Mouse (Mus musculus) thymus, adult 18-20 months (tissue): ENCODE results near the gene Polr3e.
"Not testable (repeated sequence)": the region's sequence is repeated elsewhere in the genome, so short reads cannot be mapped to it uniquely, and the experiment has no call there.

Source experiments
- DNase-seq, 2 experiments: peaks; one replicate each; pipeline ENCODE4 v3.0.0; 2022; ENCODE audit warnings: mixed read lengths in 2 of 2

Polr3e gene

DNA sequence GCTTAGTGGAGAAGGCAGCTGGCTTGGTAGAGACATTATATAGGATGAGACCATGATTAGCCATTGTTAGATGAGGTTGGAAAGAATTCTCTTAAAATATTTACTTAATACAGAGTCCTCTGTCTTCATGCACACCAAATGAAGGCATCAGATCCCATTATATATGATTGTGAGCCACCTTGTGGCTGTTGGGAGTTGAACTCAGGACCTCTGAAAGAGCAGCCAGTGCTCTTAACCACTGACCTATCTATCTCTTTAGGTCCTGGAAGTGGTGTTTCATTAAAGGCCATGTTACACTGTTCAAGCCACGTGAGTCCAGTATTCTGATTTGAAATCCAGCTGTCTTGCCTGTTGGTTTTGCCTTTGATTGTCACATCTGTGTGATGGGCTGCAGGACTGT, 4.2 kb upstream of the Polr3e start:
- DNase-seq: no peak

DNA sequence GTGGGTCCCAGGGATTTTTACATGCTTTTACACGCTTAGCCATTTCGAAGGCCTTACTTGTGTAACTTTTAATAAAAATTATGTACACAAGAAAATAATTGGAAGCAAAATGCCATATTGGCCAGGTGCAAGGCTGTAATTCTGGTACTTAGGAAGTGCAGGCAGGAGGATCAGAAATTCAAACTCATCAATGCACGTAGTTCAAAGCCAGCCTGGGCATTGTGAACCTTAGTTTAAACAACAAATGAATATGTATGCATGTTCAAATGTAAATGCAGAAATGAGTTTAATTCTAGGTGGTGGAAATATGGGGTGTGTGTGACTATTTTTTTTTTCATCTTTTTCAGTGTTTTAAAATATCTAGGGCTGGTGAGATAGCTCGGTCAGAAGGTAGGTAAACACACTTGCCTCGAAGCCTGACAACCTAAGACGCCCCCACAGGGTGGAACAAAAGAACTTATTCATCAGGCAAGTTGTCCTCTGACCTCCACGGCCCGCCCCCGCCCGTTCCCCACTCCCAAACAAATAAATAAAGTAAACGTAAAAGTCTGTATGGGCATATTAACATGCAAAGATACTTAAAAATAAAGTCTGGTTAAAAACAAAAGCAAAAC, 1.2 kb upstream of the Polr3e start:
- DNase-seq: no peak

DNA sequence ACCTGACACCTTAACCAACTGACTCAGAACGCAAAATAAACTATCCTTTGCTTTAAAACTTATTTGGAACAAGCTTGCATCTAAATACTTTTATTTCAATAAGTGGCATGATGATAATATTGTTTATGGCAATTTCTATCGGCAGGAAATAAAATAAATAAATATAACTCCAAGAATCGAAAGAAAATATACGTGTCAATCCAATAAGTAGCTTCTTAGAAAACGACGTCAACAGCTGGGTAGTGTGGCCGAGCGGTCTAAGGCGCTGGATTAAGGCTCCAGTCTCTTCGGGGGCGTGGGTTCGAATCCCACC, 309 bp upstream of the Polr3e start:
- DNase-seq: no peak

DNA sequence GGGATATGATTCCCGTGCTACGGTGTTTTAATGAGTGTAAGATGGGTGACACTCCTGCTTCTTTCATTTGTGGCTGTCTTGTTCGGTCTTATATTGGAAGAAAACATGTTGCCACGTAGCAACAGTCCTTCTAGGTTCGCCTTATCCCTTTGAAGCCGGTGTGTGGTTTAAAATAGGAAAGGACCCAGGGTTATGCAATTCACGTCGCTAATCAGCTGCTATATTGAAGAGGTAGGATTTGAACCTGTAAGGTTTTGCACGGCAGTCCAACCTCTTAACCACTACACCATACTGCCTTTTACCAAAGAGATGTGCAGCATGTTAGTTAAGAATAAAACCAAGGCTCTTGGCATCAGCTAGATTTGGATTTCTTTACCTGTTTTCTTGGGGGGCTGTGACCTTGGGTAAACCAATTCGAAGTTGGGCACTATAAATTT, 1.0 kb downstream of the Polr3e start:
- DNase-seq: peak; percentile 19 to 62

DNA sequence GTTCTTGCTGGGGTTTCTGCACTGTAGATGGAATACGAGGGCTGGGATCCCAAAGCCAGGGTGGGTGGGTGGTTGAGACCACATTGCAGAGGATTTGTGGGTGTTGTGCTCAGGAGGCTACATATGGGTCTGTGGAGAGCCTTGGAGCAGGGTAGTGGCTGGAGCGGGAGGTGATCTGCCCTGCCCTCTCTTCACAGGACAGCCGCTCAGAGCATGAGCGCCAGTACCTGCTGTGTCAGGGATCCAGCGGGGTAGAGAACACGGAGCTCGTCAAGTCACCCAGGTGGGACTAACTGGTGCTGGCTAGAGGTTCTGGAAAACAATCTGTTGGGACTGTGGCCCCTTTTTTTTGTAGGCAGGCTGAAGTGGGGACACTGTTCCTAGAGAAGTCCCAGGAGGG, 15.6 kb downstream of the Polr3e start:
- no peak for DNase-seq

DNA sequence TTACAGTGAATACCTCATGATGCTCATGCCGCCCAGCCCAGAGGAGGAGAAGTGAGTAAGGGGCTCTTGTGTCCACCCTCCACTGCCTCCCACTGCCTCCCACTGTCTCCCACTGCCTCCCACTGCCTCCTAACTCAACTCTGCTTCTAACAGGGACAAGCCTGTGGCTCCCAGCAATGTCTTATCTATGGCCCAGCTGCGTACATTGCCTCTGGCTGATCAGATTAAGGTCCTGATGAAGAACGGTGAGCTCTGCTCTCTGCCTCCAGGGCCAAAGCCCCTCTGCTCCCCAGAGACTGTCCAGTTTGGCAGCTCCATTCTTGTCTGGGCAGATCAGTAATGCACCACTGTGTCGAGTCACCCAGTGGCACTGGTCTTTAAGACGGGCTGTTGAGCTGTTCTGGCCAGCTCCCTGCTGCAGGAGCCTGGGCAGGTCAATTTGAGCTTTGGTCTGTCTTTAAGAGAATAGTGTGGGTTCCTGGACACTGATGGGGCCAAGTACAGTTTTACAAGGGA, 16.2 kb downstream of the Polr3e start:
- DNase-seq: no peak

DNA sequence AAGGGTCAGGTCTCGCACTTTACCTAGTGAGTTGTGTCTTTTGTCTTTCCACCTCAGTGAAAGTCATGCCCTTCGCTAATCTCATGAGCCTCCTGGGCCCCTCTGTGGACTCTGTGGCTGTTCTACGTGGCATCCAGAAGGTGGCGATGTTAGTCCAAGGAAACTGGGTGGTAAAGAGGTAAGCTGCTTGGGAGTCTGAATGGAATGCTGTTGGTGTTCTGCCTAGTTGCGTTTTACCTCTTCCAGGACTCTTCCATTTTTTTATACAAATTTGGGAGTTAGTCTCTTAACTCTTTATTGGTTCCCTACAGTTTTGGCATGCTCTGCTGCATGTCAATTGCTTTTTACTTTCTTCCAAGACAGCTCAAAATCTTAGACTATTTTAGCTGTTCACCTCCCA, 17.2 kb downstream of the Polr3e start:
- DNase-seq: peak in 1 of 2 experiments; percentile 13

DNA sequence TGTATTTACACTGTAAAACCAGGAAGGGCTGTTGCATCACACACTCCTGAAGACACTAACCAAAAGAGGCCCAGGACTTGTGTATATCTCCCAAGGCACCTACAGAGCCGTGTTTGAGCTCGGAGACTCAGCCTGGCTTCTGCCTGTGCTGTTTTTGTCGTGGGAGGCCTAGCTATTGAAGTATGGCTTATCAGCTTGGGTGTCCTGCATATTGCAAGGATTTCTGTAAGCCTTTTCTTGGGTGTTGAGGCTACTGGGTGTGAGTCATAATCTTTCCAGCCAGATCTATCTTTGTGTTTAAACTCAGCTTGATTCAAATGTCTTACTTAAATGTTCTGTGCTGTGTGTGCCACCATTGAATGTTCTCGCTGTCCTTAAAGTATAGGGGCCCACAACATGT, 19.0 kb downstream of the Polr3e start:
- DNase-seq: no peak

DNA sequence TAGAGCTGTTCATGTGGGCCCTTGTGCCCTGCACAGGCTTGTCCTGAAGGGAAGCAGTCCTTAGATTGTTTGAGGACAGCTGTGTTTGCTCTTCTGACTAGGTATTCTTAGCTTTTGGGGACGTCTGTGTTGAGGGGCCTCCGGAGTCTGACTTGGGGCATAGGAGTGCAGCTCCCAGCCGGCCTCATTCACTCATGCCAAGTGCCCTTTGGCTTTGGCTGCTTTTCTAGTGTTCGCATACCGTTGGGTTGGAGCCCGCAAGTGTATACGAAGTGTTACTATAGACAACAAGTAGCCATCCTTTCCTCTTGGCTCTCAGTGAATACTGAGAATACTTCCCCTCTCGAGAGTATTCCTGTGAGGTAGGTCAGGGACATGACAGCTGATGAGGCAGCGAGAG, 20.7 kb downstream of the Polr3e start:
- DNase-seq: no peak

DNA sequence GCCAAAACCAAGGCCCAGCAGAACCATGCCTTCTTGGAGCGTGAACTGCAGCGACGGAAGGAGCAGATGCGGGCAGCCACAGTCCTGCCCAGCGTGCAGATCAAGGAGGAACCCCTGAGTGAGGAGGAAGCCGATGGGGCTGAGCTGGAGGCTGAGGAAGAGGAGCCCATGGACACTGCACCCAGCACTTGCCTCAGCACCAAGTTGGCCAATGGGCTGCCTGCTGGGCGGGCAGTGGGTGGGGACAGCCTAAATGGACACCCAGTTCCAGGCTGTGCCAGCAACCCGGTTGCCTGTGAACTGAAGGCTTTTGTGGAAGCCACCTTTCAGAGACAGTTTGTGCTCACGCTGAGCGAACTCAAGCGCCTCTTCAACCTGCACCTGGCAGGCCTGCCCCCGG, 22.8 kb downstream of the Polr3e start:
- DNase-seq: no peak

DNA sequence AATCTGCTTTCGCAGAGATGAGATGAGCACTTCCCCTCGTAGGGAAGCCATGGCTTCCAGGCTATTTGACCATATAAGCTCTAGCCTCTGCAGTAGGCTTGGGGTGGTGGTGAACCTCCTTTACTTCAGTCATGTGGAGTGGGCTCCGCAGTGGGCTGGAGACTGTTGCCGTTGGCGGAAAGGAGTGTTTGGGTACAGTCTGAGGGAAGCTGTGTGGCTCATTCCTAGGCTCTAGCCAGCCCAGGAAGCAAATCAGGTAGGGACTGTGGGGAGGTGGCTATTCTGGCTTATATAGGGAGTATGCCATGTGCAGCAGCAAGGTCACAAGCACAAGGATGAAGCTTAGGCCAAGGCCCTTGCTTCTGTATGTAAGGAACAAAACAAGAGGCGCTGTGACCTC, 23.7 kb downstream of the Polr3e start:
- DNase-seq: no peak

DNA sequence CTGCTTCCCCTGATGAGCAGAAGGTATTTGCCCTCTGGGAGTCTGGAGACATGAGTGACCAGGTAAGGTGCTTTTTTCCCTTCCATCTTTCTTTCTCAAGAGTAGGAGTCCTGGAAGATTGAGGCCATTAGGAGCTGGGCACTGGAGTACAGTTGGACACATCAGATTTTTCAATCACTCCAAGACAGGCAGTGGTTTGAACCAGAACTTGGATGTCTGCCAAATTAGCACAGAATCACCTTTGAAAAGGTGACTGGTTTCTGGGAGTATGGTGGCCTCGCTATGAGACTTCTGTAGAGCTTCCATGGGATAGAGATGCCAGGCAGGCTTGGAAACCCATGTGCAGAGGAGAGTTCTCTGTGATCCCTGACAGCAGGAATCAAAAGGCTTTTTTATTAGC, 25.0 kb downstream of the Polr3e start:
- DNase-seq: no peak

DNA sequence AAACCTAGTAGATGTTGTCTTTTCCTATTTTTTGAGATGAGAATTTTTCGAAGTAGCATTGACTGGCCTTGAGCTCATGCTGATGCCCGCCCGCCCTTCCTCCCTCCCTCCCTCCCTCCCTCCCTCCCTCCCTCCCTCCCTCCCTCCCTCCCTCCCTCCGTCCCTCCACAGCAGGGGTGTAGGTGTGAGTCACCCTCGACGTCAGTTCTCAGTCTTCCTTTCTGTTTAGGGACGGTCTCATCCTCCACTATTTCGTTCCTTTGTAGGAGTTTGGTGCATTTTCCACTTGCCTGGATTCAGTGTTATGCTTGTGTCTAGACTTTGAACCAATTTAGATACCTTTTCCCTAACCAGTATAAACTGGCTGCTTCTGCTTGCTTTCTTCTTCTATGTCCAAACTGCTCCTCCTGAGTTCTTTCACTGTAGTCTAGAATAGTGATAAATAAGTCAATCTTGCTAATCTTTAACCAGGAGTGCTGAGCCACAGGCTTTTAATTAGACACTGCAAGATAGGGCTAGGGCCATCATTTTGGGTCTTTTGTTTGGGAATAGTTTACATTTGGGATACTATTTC, 26.5 kb downstream of the Polr3e start:
- no peak for DNase-seq

DNA sequence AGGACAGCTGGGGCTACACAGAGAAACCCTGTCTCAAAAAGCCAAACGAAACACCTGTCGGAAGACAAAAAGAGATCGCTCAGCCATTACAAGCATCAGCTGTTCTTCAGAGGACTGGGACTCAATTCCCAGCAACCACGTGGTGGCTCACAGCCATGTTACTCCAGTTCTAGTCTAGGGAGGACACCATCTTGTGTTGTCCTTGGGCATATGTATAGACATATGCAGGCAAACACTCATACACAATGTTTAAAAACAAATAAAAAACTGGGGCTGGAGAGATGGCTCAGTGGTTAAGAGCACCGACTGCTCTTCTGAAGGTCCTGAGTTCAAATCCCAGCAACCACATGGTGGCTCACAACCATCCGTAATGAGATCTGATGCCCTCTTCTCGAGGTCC, 36.0 kb downstream of the Polr3e start:
- not testable (repeated sequence) for DNase-seq

DNA sequence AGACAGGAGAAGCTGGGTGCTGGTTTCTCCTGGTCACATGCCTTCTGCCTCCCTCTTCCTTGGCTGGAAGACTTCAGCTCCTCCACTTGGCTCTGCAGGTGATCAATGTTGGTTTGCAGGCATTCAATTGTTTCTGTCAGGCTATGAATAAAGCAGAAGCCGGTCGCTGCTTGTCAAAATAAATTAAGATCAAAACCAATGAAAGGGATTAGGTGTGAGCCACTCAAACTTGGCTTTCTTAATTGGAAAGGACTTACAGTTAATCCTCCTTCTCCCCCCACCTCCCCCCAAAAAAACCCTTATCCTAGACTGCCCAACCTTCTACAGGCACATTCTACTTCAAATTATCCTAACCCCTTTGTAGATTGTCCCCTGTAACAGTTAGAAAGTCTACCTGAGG, 42.6 kb downstream of the Polr3e start:
- no peak for DNase-seq

DNA sequence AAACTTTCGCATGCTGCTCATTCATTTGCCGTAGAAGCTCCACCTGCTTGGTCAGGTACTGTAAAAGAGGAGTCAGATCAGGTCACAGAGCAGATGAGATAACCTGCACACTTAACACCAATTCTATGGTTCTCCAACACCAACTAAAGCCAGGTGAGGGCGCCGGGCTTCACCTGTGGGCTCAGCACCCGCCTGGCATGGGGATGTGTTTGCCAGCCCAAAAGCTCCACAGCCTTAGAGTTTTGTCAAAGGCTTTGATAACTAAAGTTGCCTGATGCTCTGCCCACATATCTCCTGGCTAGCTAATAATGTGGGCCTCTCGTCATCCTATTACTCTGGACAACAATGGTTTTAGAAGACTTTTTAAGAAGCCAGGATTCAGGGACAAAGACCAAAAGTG, 43.1 kb downstream of the Polr3e start:
- DNase-seq: no peak

DNA sequence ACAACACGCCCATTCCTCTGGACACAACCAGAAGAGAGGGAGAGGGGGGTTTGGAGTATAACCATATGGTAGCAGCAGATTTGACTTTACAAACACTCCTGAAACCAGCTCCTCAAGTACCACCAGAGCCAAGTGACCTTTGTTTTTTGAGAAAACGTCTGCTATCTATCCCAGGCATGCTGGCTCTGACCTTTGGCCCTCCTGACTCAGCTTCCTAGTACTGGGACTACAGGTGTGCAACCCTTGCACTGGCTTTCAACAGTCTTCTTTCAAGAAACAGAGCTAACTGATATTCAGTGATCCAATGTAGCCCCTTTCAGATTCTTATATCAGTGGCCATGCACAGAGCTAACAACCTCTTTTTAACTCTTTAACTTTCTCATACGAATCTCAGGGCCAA, 44.3 kb downstream of the Polr3e start:
- no peak for DNase-seq

DNA sequence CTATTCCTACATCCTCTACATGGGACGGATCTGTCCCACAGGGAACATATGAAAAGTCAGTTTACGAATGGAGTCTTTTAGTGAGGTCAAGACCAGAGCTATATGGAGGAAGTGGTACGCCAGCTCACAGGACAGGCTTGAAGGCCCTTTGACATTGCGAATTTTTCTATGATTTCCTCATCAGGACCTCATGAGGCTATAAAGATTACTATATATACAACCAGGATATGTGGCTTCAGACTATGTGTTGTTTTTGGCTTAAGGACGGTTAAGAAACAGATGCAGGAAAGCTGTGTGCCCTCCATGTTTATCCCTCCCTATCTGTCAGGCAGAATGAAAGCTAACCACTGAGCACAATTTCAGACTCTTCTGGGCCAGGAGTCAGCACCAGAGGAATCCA, 45.6 kb downstream of the Polr3e start:
- no peak for DNase-seq

DNA sequence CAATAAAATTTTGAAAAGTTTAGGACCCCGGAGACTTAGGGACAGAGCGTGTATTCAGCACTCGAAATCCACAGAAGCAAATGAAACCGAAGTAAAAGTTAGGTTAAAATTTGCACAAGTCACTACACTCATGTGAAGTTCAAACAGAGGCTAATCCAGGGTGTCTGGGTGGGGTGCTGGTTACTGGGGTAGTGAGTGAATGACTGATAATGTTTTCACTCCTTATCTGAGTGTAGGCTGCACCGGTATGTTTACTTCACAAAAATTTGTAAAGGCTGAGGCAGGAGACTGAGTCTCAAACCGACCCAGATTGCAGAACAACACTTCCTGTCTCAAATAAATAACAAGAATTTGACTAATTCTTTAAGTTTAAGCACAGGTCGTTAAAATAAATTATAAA, 51.7 kb downstream of the Polr3e start:
- no peak for DNase-seq

DNA sequence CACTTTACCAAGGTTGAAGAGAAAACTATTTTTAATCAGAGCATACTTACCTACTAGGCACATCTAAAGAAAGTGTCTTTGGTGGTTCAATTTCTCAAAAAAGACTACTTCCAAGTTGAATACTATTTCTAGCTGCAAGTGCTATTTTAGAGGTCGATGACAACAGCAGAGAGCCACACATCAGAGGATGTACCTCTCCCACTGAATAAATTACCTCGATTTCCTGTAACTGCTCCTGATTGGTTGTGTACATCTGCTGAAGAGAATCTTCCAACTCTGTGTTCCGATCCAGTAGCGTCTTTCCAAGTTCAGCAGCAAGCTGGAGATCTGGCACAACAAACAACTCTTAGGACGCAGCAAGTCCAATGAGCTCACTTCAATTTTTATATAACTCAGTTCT, 52.6 kb downstream of the Polr3e start:
- DNase-seq: no peak

DNA sequence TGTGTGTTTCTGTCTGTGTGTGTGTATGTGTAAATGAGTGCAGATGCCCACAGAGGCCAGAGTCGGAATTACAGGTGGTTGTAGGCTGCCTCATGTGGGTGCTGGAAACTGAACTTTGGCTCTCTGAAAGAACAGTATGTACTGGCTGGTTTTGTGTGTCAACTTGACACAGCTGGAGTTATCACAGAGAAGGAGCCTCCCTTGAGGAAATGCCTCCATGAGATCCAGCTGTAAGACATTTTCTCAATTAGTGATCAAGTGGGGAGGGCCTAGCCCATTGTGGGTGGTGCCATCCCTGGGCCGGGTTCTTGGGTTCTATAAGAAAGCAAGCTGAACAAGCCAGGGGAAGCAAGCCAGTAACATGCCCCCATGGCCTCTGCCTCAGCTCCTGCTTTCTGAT, 54.9 kb downstream of the Polr3e start:
- not testable (repeated sequence) for DNase-seq

DNA sequence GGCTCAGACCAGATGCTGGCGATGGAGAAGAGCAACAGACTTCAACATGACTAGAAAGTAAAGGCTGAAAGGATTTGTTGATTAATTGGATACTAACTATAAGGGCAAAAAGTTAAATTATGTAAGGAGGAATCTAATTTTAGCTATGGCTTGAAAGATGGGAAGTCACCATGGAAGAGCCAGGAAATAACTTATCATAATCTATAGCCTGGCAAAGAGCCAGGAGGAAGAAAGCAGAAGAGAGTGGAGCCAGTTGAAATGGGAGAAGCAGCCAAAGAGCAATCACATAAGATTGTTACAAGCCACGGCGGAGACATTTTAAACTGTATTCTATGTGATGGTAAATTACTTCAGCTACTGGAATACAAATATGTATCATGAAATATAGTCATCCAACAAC, 56.5 kb downstream of the Polr3e start:
- no peak for DNase-seq

DNA sequence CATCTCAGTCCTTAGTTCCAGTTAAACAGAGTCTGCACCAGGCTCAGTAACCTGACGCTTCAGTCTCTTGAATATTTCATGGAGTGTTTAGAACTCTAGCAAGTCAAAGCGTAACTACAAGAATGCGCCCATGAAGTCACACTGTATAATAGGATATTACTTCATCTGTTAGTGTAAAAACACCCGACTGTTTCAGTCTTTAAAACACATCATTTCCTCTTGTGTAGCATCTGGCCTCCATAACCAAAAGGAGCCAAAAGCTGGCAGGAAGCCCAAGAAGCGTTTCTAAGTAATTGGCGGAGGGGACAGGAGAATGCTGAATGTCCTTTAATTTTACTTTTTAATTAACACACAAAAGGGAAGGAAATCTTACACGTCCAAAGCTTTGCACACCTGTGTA, 59.5 kb downstream of the Polr3e start:
- no peak for DNase-seq

DNA sequence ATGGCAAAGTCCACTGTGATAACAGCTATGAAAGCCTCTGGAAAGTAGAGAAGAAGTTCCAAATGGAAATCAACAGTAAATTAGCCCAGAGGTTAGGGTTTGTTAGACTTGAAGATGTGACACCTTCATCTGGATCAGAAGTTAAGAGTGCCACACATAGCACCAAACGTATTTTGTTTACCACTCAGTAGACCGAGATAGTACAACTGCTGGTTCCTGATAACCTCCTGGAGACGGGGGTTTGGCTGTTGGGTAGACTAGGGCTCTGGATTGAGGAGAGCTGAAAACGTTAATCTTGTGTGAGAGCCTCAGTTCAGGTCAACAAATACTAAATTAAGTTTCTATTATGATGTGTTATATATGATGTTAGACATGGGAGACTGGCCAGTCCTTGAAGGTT, 62.5 kb downstream of the Polr3e start:
- DNase-seq: no peak
